Mouse (Mus musculus): ENCODE results near the gene Asb7. TPM values are rescaled to one million over a fixed set of nuclear protein-coding genes. Genes with fewer than 3 reads are reported as not detected.

Asb7 gene
- polyA plus RNA-seq (2012; rRNA removed): 4.2 and 4.9 TPM in 2 replicates

- TF ChIP-seq CTCF (conservative IDR thresholded peaks at IDR 0.05; ENCODE audit: insufficient read depth, insufficient read length, low read depth, low read length) (no peak), POLR2A (IDR thresholded peaks at IDR 0.05; ENCODE audit: low read depth, low read length) (no peak)
- WGBS: under 1% methylated on average over 12 of the region's 18 CpGs
Measured at GRCm38 (mm10) chr7:66689294-66689619, at the start of gene Asb7. Gene Asb7, minus strand, starts transcription at chr7:66689596.

GRCm38 (mm10) chr7:66737418-66737817, 48.0 kb upstream of the Asb7 start:
- Histone ChIP-seq H3K4me1 (ENCODE audit: control insufficient read depth, insufficient read depth, low read length) (no peaks in the 10 kb centered on the region), H3K4me3 (ENCODE audit: insufficient read depth, low read depth, low read length) (no peak overlapping the region), H3K27me3 (replicated peaks; ENCODE audit: control insufficient read depth, insufficient read depth, low read length) (no peaks in the 10 kb centered on the region), H3K27ac (ENCODE audit: insufficient read depth, low read depth, low read length) (no peak overlapping the region), H3K36me3 (ENCODE audit: control insufficient read depth, insufficient read depth, low read length) (no peaks in the 10 kb centered on the region)
- 92% methylated on average over 4 of the region's 4 CpGs for WGBS
- no peak for TF ChIP-seq POLR2A (IDR thresholded peaks at IDR 0.05; ENCODE audit: low read depth, low read length)
- TF ChIP-seq CTCF (conservative IDR thresholded peaks at IDR 0.05; ENCODE audit: insufficient read depth, insufficient read length, low read depth, low read length): no peak
- no peak for DNase-seq

More at GRCm38 (mm10) chr7:66689294-66689619, at the start of gene Asb7:
- no peaks in the 10 kb centered on the region; the same call in 1 of the 2 replicates for H3K36me3 ChIP-seq (ENCODE audit: control insufficient read depth, insufficient read depth, low read length)
- no peaks in the 10 kb centered on the region; the same call in 1 of the 2 replicates for H3K4me1 ChIP-seq (ENCODE audit: control insufficient read depth, insufficient read depth, low read length)
- peak within 1 kb of the TSS; percentile 91 for H3K4me3 ChIP-seq (ENCODE audit: insufficient read depth, low read depth, low read length)
- DNase-seq: no peak
- no peaks in the 10 kb centered on the region for H3K27me3 ChIP-seq (replicated peaks; ENCODE audit: control insufficient read depth, insufficient read depth, low read length)
- peak within 1 kb of the TSS; percentile 87 for H3K27ac ChIP-seq (ENCODE audit: insufficient read depth, low read depth, low read length)

- Histone ChIP-seq H3K4me1 (ENCODE audit: control insufficient read depth, insufficient read depth, low read length) (no peaks in the 10 kb centered on the region), H3K27ac (ENCODE audit: insufficient read depth, low read depth, low read length) (no peak overlapping the region), H3K4me3 (ENCODE audit: insufficient read depth, low read depth, low read length) (no peak overlapping the region), H3K27me3 (replicated peaks; ENCODE audit: control insufficient read depth, insufficient read depth, low read length) (no peaks in the 10 kb centered on the region), H3K36me3 (ENCODE audit: control insufficient read depth, insufficient read depth, low read length) (no peaks in the 10 kb centered on the region)
- 87% methylated on average over 6 of the region's 6 CpGs for WGBS
- no peak for DNase-seq
- no peak for TF ChIP-seq POLR2A (IDR thresholded peaks at IDR 0.05; ENCODE audit: low read depth, low read length)
- no peak for TF ChIP-seq CTCF (conservative IDR thresholded peaks at IDR 0.05; ENCODE audit: insufficient read depth, insufficient read length, low read depth, low read length)
Measured at GRCm38 (mm10) chr7:66734993-66735392, 45.6 kb upstream of the Asb7 start.

- no peak for DNase-seq
- 91% methylated on average over 4 of the region's 4 CpGs for WGBS
- H3K27ac ChIP-seq (ENCODE audit: insufficient read depth, low read depth, low read length): no peak overlapping the region
- no peaks in the 10 kb centered on the region for H3K36me3 ChIP-seq (ENCODE audit: control insufficient read depth, insufficient read depth, low read length)
- no peak for TF ChIP-seq CTCF (conservative IDR thresholded peaks at IDR 0.05; ENCODE audit: insufficient read depth, insufficient read length, low read depth, low read length)
- TF ChIP-seq POLR2A (IDR thresholded peaks at IDR 0.05; ENCODE audit: low read depth, low read length): no peak
- no peak overlapping the region for H3K4me3 ChIP-seq (ENCODE audit: insufficient read depth, low read depth, low read length)
- no peaks in the 10 kb centered on the region for H3K4me1 ChIP-seq (ENCODE audit: control insufficient read depth, insufficient read depth, low read length)
- no peaks in the 10 kb centered on the region for H3K27me3 ChIP-seq (replicated peaks; ENCODE audit: control insufficient read depth, insufficient read depth, low read length)
Measured at GRCm38 (mm10) chr7:66734466-66734865, 45.1 kb upstream of the Asb7 start.

- no peak for DNase-seq
- H3K36me3 ChIP-seq (ENCODE audit: control insufficient read depth, insufficient read depth, low read length): no peaks in the 10 kb centered on the region
- H3K27ac ChIP-seq (ENCODE audit: insufficient read depth, low read depth, low read length): no peak overlapping the region
- TF ChIP-seq POLR2A (IDR thresholded peaks at IDR 0.05; ENCODE audit: low read depth, low read length): no peak
- TF ChIP-seq CTCF (conservative IDR thresholded peaks at IDR 0.05; ENCODE audit: insufficient read depth, insufficient read length, low read depth, low read length): no peak
- 96% methylated on average over 11 of the region's 11 CpGs for WGBS
- no peaks in the 10 kb centered on the region for H3K27me3 ChIP-seq (replicated peaks; ENCODE audit: control insufficient read depth, insufficient read depth, low read length)
- H3K4me3 ChIP-seq (ENCODE audit: insufficient read depth, low read depth, low read length): no peak overlapping the region
- no peaks in the 10 kb centered on the region for H3K4me1 ChIP-seq (ENCODE audit: control insufficient read depth, insufficient read depth, low read length)
Measured at GRCm38 (mm10) chr7:66733882-66734281, 44.5 kb upstream of the Asb7 start.

- Histone ChIP-seq H3K4me3 (ENCODE audit: insufficient read depth, low read depth, low read length) (no peak overlapping the region), H3K27me3 (replicated peaks; ENCODE audit: control insufficient read depth, insufficient read depth, low read length) (no peaks in the 10 kb centered on the region), H3K36me3 (ENCODE audit: control insufficient read depth, insufficient read depth, low read length) (no peaks in the 10 kb centered on the region), H3K27ac (ENCODE audit: insufficient read depth, low read depth, low read length) (no peak overlapping the region), H3K4me1 (ENCODE audit: control insufficient read depth, insufficient read depth, low read length) (no peaks in the 10 kb centered on the region)
- TF ChIP-seq CTCF (conservative IDR thresholded peaks at IDR 0.05; ENCODE audit: insufficient read depth, insufficient read length, low read depth, low read length): no peak
- no peak for DNase-seq
- 97% methylated on average over 17 of the region's 17 CpGs for WGBS
Measured at GRCm38 (mm10) chr7:66733431-66733830, 44.0 kb upstream of the Asb7 start.

GRCm38 (mm10) chr7:66729232-66729631, 39.8 kb upstream of the Asb7 start:
- Histone ChIP-seq H3K36me3 (ENCODE audit: control insufficient read depth, insufficient read depth, low read length) (no peaks in the 10 kb centered on the region), H3K27me3 (replicated peaks; ENCODE audit: control insufficient read depth, insufficient read depth, low read length) (no peaks in the 10 kb centered on the region), H3K27ac (ENCODE audit: insufficient read depth, low read depth, low read length) (no peak overlapping the region), H3K4me1 (ENCODE audit: control insufficient read depth, insufficient read depth, low read length) (no peaks in the 10 kb centered on the region), H3K4me3 (ENCODE audit: insufficient read depth, low read depth, low read length) (no peak overlapping the region)
- no peak for TF ChIP-seq CTCF (conservative IDR thresholded peaks at IDR 0.05; ENCODE audit: insufficient read depth, insufficient read length, low read depth, low read length)
- TF ChIP-seq POLR2A (IDR thresholded peaks at IDR 0.05; ENCODE audit: low read depth, low read length): no peak
- no peak for DNase-seq
- WGBS: 88% methylated on average over 2 of the region's 2 CpGs

- H3K27me3 ChIP-seq (replicated peaks; ENCODE audit: control insufficient read depth, insufficient read depth, low read length): no peaks in the 10 kb centered on the region
- no peak overlapping the region for H3K4me3 ChIP-seq (ENCODE audit: insufficient read depth, low read depth, low read length)
- no peaks in the 10 kb centered on the region for H3K36me3 ChIP-seq (ENCODE audit: control insufficient read depth, insufficient read depth, low read length)
- H3K27ac ChIP-seq (ENCODE audit: insufficient read depth, low read depth, low read length): no peak overlapping the region
- DNase-seq: no peak
- 93% methylated on average over 6 of the region's 6 CpGs for WGBS
- no peaks in the 10 kb centered on the region for H3K4me1 ChIP-seq (ENCODE audit: control insufficient read depth, insufficient read depth, low read length)
- TF ChIP-seq CTCF (conservative IDR thresholded peaks at IDR 0.05; ENCODE audit: insufficient read depth, insufficient read length, low read depth, low read length) (no peak), POLR2A (IDR thresholded peaks at IDR 0.05; ENCODE audit: low read depth, low read length) (no peak)
Measured at GRCm38 (mm10) chr7:66728072-66728471, 38.7 kb upstream of the Asb7 start.

Measured in kidney, adult 2 months (tissue).